Mouse (Mus musculus): ENCODE data around the gene Unc13a.

Gene Unc13a

GRCm38 (mm10) chr8:71660325-71661120 lies 11.0 kb downstream of the Unc13a start:
- peak; percentile 83 for DNase-seq

- peak; percentile 57 for DNase-seq
Measured at GRCm38 (mm10) chr8:71659751-71660150, 11.8 kb downstream of the Unc13a start.

GRCm38 (mm10) chr8:71658515-71659049 lies 13.0 kb downstream of the Unc13a start:
- no peak for DNase-seq

GRCm38 (mm10) chr8:71657816-71658215 lies 13.7 kb downstream of the Unc13a start:
- DNase-seq, result peak; percentile 17

GRCm38 (mm10) chr8:71654600-71654999 lies 17.0 kb downstream of the Unc13a start:
- DNase-seq, result no peak

- DNase-seq, result no peak
Measured at GRCm38 (mm10) chr8:71645510-71645909, 26.0 kb downstream of the Unc13a start.

- no peak for DNase-seq
Measured at GRCm38 (mm10) chr8:71639318-71639717, 32.2 kb downstream of the Unc13a start.

GRCm38 (mm10) chr8:71638321-71638720 lies 33.2 kb downstream of the Unc13a start:
- no peak for DNase-seq

- DNase-seq, result no peak
Measured at GRCm38 (mm10) chr8:71637149-71638095, 34.1 kb downstream of the Unc13a start.

- DNase-seq, result no peak
Measured at GRCm38 (mm10) chr8:71633981-71634667, 37.4 kb downstream of the Unc13a start.

- no peak for DNase-seq
Measured at GRCm38 (mm10) chr8:71633164-71633563, 38.4 kb downstream of the Unc13a start.

GRCm38 (mm10) chr8:71631897-71632296 lies 39.7 kb downstream of the Unc13a start:
- DNase-seq, result no peak

- DNase-seq, result no peak
Measured at GRCm38 (mm10) chr8:71630761-71631160, 40.8 kb downstream of the Unc13a start.

GRCm38 (mm10) chr8:71629781-71630212 lies 41.8 kb downstream of the Unc13a start:
- peak; percentile 53 for DNase-seq

GRCm38 (mm10) chr8:71629096-71629697 lies 42.4 kb downstream of the Unc13a start:
- DNase-seq, result peak; percentile 88

- no peak for DNase-seq
Measured at GRCm38 (mm10) chr8:71628396-71629095, 43.0 kb downstream of the Unc13a start.

GRCm38 (mm10) chr8:71627265-71628099 lies 44.1 kb downstream of the Unc13a start:
- DNase-seq, result no peak

GRCm38 (mm10) chr8:71626753-71627152 lies 44.8 kb downstream of the Unc13a start:
- no peak for DNase-seq

GRCm38 (mm10) chr8:71625088-71625487 lies 46.5 kb downstream of the Unc13a start:
- DNase-seq, result no peak

- no peak for DNase-seq
Measured at GRCm38 (mm10) chr8:71619786-71620185, 51.8 kb downstream of the Unc13a start.

GRCm38 (mm10) chr8:71613418-71613817 lies 58.1 kb downstream of the Unc13a start:
- DNase-seq, result no peak

All from cerebellum, adult 11 months (tissue).